13 mouse cellular contexts compared by ENCODE assay signal in genomic region chr19:56484630-56485375, GRCm38 (mm10). TPM values are rescaled to one million over a fixed set of nuclear protein-coding genes. Genes with fewer than 3 reads are reported as not detected.
A peak's percentile ranks its signal among the peaks of the same experiment; 100 is the strongest.
DNase-seq lines count a peak whose midpoint lies in the region; ATAC-seq and TF ChIP-seq lines count a peak whose summit lies in the region.
"Had no signal": no experiment of that assay in that cellular context is flagged by ENCODE, and none has a peak within 500 bp of the region (broad histone marks: within the 10 kb centered on the region; RNA-seq: fewer than 3 reads in every experiment).

No protein-coding gene starts in this region.

- no peaks in the 10 kb centered on the region for H3K36me3 ChIP-seq in liver, adult 2 months (ENCODE audit: control insufficient read depth, insufficient read depth, low read length)
- no peaks in the 10 kb centered on the region for H3K36me3 ChIP-seq in liver, embryonic 12.5 days
- H3K36me3 ChIP-seq in midbrain, embryonic 14.5 days (ENCODE audit: control insufficient read depth, insufficient read depth, low read length) = no peaks in the 10 kb centered on the region
- H3K36me3 ChIP-seq: neural tube, embryonic 15.5 days had no signal

- no peak for ATAC-seq in liver, embryonic 12.5 days
- no peak for ATAC-seq in midbrain, embryonic 14.5 days (ENCODE audit: low FRiP score, low TSS enrichment)
- ATAC-seq: Patski had no signal

- no peaks in the 10 kb centered on the region for H3K9me3 ChIP-seq in liver, embryonic 12.5 days (replicated peaks)
- no peaks in the 10 kb centered on the region for H3K9me3 ChIP-seq in midbrain, embryonic 14.5 days (ENCODE audit: control insufficient read depth, low read length)
- H3K9me3 ChIP-seq: neural tube, embryonic 15.5 days had no signal

- H3K4me3 ChIP-seq in gastrocnemius, adult 2 months = 0 out of 2 replicates have a peak overlapping the region, but pooled peaks have one; percentile 24
- H3K4me3 ChIP-seq in liver, adult 2 months (ENCODE audit: insufficient read depth, low read depth, low read length) = no peak overlapping the region
- no peak overlapping the region for H3K4me3 ChIP-seq in liver, embryonic 12.5 days
- no peak overlapping the region for H3K4me3 ChIP-seq in midbrain, embryonic 14.5 days (replicated peaks; ENCODE audit: low read depth, low read length)
- H3K4me3 ChIP-seq: left cerebral cortex, adult 2 months; neural tube, embryonic 15.5 days had no signal

- 89% methylated on average over 13 of the region's 13 CpGs for WGBS in liver, adult 2 months
- WGBS in liver, embryonic 12.5 days (ENCODE audit: insufficient replicate concordance) = 79% methylated on average over 13 of the region's 13 CpGs
- 42% methylated on average over 13 of the region's 13 CpGs for WGBS in midbrain, embryonic 14.5 days

- intact Hi-C loops in gastrocnemius, adult 2 months (cut with DNase I) = no loop called here

- no peak overlapping the region for H3K9ac ChIP-seq in liver, adult 2 months (ENCODE audit: low read depth, low read length)
- H3K9ac ChIP-seq in liver, embryonic 12.5 days = no peak overlapping the region
- H3K9ac ChIP-seq in midbrain, embryonic 14.5 days (replicated peaks; ENCODE audit: low read length) = no peak overlapping the region
- H3K9ac ChIP-seq: liver, embryonic 14.5 days; neural tube, embryonic 15.5 days had no signal

- TF ChIP-seq CTCF in gastrocnemius, adult 2 months (IDR thresholded peaks at IDR 0.05) = no peak
- TF ChIP-seq CTCF in liver, adult 2 months (IDR thresholded peaks at IDR 0.05; ENCODE audit: low read depth, low read length) = no peak

- no peaks in the 10 kb centered on the region for H3K27me3 ChIP-seq in liver, adult 2 months (ENCODE audit: control insufficient read depth, insufficient read depth, low read length)
- H3K27me3 ChIP-seq in liver, embryonic 12.5 days (replicated peaks) = no peaks in the 10 kb centered on the region
- no peaks in the 10 kb centered on the region for H3K27me3 ChIP-seq in midbrain, embryonic 14.5 days (ENCODE audit: control insufficient read depth, insufficient read depth, low read length)
- H3K27me3 ChIP-seq: neural tube, embryonic 15.5 days; Patski had no signal

- H3K4me2 ChIP-seq in liver, embryonic 12.5 days = no peak overlapping the region
- no peak overlapping the region for H3K4me2 ChIP-seq in midbrain, embryonic 14.5 days (ENCODE audit: low read length)
- H3K4me2 ChIP-seq: neural tube, embryonic 15.5 days had no signal

- H3K4me1 ChIP-seq in liver, adult 2 months (ENCODE audit: control insufficient read depth, insufficient read depth, low read length) = peaks cover 2% of the 10 kb centered on the region
- H3K4me1 ChIP-seq in liver, embryonic 12.5 days = peaks cover 10% of the 10 kb centered on the region; the same call in 1 of the 2 replicates
- H3K4me1 ChIP-seq in midbrain, embryonic 14.5 days (ENCODE audit: control insufficient read depth, insufficient read depth, low read length) = peaks cover 18% of the 10 kb centered on the region

- no peak overlapping the region for H3K27ac ChIP-seq in gastrocnemius, adult 2 months
- H3K27ac ChIP-seq in liver, adult 2 months (replicated peaks; ENCODE audit: insufficient read depth, low read depth, low read length) = peak overlapping the region; percentile 52
- no peak overlapping the region for H3K27ac ChIP-seq in liver, embryonic 12.5 days
- no peak overlapping the region for H3K27ac ChIP-seq in midbrain, embryonic 14.5 days (replicated peaks; ENCODE audit: low read depth, low read length)
- H3K27ac ChIP-seq: left cerebral cortex, adult 2 months; liver, embryonic 14.5 days; neural tube, embryonic 15.5 days had no signal

- no peak for TF ChIP-seq POLR2A in liver, adult 2 months (IDR thresholded peaks at IDR 0.05; ENCODE audit: extremely low read depth, insufficient read depth, low read length)

- no peaks in the 10 kb centered on the region for H3K79me2 ChIP-seq in liver, adult 2 months (ENCODE audit: control insufficient read depth, insufficient read depth, low read length)

- DNase-seq in gastrocnemius, adult 2 months = no peak
- DNase-seq in gastrocnemius, postnatal 25 days = no peak
- no peak for DNase-seq in liver, adult 2 months (ENCODE audit: extremely low read depth, low read depth, low spot score)
- peak; percentile 59 for DNase-seq in MN1 (ENCODE audit: low spot score)
- DNase-seq in midbrain, embryonic 14.5 days = peak; percentile 32
- DNase-seq in frontal cortex, postnatal 36 days (ENCODE audit: low spot score in 2 of 2) = no peak
- DNase-seq: thymus, postnatal 25 days had no signal

RNA-seq across cellular contexts. Expression of gene Plekhs1, which starts 23.4 kb away (rescaled TPM):
- total RNA-seq in gastrocnemius, adult 2 months (2021) = under 1 TPM in 1 of 2 experiments, not detected in 1; 0.20 TPM
- total RNA-seq in gastrocnemius, postnatal 25 days (2021) = not detected
- total RNA-seq in liver, adult 2 months (2014; rRNA removed) = 0.13 TPM in 1 of 2 replicates, not detected in the other
- 0.07 TPM in 1 of 2 replicates, not detected in the other for polyA plus RNA-seq in liver, adult 2 months (2012; rRNA removed)
- polyA plus RNA-seq in liver, embryonic 12.5 days (2016; fragmentation: Nextera tagmentation; extraction: Ambion mirVana) = not detected in 2 replicates
- polyA plus RNA-seq in midbrain, embryonic 14.5 days (2014; fragmentation: Nextera tagmentation; extraction: Ambion mirVana) = 0.18 and 0.27 TPM in 2 replicates
- total RNA-seq: granulocyte monocyte progenitor cell, adult 5-6 weeks had no signal

Comparison
In these comparisons a context has a peak if more than half of its experiments do, and no peak if none do; other contexts are left out.
1. DNase-seq: peak in MN1 (single experiment) and midbrain, embryonic 14.5 days (single experiment); none in gastrocnemius, adult 2 months (single experiment), gastrocnemius, postnatal 25 days (single experiment), liver, adult 2 months (single experiment) and frontal cortex, postnatal 36 days (0 of 2).